Mouse (Mus musculus): ENCODE data around the gene Prkag2.

Gene Prkag2

GRCm38 (mm10) chr5:24999351-24999750 is 101.1 kb downstream of the Prkag2 start:
- DNase-seq (ENCODE audit: low spot score) = no peak

DNA sequence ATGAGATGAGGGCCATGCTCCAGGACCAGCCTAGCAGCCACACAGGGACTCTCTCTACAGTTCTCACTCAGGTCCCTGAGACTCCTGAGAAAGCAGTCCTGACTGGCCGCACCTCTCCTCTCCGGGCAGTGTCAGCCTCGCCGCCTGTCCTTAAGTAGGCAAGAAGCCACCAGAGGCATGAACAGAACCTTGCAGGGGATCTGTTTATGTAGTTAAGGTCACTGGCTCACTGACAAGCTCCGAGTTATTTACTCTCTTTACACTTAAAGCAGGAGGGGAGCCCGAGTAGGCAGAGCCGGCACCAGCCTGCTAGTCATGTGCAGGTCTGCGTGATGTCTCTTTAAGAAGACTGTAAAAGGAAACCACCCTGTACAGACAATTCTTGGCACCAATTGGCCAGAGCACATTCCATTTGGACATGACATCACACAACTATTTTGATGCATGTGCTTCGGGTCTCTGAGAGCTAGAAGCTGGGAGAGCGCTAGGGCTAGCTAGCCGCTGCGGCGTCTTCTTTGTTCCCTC is 104.8 kb downstream of the Prkag2 start:
- no peak for DNase-seq (ENCODE audit: low spot score)

DNA sequence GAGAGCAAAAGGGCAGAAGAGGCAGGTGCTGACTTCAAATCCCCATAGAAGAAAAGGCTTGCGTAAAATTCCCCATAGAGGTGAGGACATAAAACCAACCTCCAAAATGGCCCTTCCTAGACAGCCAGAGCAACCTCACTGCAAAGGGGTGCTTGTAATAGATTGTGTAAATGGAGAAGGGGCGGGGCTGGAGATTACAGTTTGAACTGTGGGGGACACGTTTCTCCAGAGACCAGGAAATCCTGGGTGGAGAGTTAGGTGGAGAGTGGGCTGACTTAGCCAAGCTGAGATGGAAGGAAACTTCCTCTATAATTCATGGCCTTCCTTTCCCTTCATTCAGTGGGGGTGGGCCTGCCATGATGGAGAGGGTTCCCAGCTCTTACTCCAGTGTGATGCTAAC is 107.3 kb downstream of the Prkag2 start:
- DNase-seq (ENCODE audit: low spot score) = no peak

GRCm38 (mm10) chr5:24991575-24991974 is 108.9 kb downstream of the Prkag2 start:
- DNase-seq (ENCODE audit: low spot score) = no peak

DNA sequence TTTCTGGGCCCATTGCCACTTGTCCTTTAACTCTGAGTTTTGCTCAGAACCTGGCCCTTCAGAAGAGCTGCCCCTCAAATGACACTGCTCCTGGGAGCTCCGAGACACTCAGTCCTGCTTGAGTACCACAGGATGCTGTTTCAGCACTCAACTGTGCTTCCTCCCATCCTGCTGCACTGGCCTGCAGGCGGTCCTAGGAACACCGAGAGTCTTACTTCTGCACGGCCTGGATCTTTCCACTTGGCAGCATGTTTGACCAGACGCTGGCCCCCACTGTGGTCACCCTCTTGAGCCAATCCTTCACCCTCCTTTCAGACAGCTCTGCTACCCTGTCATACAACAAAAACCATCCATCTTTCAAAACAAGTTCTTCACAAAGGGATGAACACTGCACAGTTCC is 110.0 kb downstream of the Prkag2 start:
- DNase-seq (ENCODE audit: low spot score) = no peak

- no peak for DNase-seq (ENCODE audit: low spot score)
These were observed 110.8 kb downstream of the Prkag2 start for GRCm38 (mm10) chr5:24989683-24990082.

DNA sequence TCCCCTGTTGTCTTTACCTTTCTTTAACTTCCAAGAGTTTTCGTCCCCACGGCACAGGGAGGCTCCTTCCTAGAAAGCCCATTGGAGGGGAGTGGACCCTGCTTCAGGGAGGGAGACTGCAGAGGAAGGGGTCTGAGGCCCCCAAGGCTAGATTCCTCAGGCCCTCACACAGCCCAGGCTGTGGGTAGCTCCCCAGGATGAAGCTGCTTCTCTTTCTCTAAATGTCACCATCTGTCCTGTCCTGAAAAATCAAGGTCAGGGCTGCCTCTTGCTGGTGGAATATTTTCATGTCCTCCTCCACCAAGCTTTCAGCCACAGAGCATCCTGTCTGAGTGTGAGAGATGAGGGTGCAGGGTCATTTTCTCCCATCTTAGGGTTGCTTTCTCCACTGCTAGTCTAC is 113.5 kb downstream of the Prkag2 start:
- DNase-seq (ENCODE audit: low spot score) = no peak

DNA sequence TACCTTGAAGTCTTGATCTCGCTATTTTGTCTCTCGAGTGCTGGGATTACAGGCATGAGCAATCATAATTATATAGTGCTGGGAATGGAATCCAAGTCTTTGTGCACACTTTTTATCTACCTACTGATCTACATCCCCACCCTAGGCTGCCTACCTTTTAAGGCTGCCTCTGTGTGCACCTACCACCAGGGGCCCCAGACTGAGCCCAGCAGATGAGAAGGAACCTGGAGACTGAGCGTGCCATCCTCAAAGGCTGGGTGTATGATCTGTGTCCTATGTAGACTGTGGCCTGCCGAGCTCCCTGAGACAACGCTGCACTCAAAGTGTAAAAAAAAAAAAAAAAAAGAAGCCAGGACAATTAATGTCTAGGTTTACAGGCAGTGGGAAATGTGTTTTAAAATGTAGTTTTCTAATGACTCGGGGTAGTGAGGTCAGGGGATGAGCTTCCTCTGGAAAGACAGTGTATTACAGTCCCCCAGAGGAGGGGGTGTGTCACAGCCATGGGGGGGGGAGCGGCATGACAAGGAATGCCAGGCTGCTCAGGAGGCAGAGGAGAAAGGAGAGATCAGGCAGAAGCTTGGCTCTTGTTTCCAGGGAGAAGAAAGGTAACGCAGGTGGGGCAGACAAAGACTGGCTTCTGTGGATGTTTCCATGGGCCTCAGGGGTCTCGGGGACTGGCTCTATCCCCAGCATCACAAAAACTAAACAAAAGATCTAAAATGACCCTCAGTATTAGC is 114.1 kb downstream of the Prkag2 start:
- DNase-seq (ENCODE audit: low spot score) = no peak

- no peak for DNase-seq (ENCODE audit: low spot score)
These were observed 114.8 kb downstream of the Prkag2 start for GRCm38 (mm10) chr5:24985434-24986176.

DNA sequence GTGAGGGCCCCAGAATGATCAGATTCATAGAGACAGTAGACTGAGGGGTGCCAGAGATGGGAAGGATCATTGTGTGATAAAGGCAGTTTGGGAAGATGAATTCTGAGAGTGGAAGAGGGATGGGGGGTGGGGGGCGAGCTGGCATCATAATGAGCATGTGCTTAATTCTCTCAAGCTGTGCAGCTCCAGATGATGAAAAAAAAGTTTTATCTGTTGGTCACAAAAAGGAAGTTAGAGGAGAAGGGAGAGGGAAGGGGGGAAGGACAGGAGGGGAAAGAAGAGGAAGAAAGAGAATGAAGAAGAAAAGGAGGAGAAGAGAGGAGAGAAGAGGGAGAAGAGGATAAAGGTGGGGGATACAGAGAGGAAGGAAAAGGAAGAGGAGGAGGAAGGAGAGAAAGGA is 116.3 kb downstream of the Prkag2 start:
- DNase-seq (ENCODE audit: low spot score) = no peak

GRCm38 (mm10) chr5:24983539-24983938 is 116.9 kb downstream of the Prkag2 start:
- peak; percentile 81 for DNase-seq (ENCODE audit: low spot score)

DNA sequence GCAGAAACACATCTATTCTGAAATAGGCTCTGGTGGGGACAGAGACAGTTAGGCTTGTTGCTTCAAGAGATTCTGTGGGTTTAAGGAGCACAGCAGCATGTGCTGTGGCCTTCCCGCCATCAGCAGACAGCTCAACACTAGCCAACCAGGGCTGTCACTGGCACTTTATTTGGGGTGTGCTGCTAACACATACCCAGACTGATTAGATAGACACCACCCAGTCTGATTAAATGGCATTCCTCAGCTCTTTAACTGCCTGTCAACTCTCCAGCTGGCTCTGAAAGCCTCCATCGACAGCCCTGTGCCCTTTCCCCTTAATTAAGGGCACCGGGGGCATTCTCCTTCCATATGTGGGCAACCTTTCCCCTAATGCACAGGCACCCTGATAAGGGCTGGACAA is 118.2 kb downstream of the Prkag2 start:
- no peak for DNase-seq (ENCODE audit: low spot score)

DNA sequence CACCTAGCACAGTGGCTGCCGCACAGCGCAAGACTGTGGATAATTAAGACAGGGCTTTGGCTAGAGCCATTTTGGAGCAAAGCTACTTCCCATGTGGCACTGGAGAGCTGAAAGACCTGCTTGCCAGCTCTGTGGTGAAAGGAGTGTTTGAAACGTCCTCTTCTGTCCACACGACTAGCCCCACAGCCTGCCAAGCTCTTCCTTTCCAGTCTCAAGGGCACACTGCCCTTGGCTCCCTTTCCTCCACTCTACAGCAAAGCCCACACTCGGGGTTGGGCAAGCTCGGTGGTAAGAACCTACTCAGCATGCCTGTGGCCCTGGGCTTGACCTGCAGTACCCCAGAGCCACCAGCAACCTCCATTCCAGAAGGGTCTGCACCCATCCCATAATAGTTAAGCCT is 118.7 kb downstream of the Prkag2 start:
- DNase-seq (ENCODE audit: low spot score) = no peak

GRCm38 (mm10) chr5:24979968-24980345 is 120.5 kb downstream of the Prkag2 start:
- no peak for DNase-seq (ENCODE audit: low spot score)

GRCm38 (mm10) chr5:24979312-24979967 is 121.0 kb downstream of the Prkag2 start:
- DNase-seq (ENCODE audit: low spot score) = no peak

DNA sequence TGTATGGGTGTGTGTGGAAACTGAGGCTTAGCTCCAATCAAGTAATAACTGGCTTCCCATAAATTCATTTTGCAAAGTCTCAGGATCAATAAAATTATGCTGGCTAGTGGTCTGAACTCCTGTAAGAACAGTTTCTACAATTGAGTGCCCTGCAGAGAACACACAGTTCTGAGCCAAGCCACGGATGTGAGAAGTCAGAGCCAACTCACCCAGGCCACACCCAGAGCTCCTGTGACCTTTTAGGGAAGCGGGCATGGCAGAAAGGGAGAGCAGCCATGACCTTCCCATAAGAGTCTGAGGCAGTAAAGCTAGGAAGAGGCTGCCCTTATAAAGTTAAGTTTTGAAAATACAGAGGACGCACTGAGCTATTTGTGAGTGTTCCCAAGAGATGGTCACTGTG is 123.5 kb downstream of the Prkag2 start:
- DNase-seq (ENCODE audit: low spot score) = no peak

DNA sequence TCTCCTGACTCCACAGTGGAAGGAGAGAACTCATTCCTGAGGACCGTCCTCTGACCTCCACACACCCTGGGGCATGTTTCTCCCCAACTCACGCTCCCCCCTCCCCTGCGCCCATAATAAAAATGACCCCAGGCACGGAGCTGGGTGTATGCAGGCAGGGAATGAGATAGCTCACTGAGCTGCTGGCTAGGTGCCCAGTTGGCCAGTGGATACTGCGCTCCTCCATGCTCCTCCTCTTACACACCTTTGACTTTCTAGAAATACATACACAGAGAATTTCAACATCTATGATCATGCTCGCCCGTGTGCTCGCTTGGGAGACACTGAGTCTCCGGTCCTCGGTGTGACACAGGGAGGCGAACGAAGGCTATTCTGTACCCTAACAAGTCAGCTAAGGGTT is 124.2 kb downstream of the Prkag2 start:
- no peak for DNase-seq (ENCODE audit: low spot score)

- DNase-seq (ENCODE audit: low spot score) = no peak
These were observed 125.3 kb downstream of the Prkag2 start for GRCm38 (mm10) chr5:24975100-24975499.

DNA sequence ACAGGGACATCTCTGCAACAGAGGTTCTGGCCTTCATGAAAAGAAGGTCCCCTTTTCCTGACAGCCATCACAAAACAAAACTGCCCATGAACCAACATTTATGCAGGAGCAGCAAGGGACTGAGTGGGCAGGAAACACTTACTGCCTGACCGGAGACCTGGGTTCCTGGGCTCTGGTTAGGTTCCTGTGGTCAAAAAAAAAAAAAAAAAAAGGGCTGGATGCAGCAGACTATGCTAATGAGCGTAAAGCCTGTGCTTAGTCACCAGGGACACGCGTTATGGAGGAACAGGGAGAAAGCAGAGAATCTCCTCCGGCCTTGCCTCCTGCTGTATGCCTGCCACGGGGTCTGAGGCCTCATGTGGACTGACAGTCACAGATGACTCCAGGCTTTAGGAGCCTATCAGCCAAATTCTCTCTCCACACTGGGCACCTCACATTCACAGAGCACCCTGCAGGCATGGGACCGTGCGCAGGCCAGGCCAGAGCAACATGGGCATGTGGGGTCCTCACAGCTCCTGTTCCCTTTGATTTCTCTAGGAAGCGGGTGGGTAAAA is 126.7 kb downstream of the Prkag2 start:
- no peak for DNase-seq (ENCODE audit: low spot score)

DNA sequence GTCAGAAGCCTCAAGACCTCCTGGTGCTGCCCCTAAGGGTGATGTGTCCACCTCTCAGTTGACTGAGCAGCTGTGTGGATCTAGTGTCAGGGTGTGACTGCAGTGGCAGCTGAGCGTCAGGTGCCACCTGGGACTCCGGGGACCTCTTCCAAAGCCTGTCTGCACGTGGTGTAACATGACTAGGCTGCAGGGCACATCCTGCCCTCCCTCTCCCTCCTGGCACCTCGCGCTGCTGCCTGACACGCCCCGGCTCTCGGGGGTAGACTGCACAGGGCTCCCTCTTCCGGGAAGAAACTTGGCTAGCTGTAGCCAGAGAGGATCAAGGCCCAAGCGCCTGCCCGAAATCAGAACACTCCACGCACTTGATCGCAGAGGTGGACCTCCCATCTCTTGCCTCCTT is 127.2 kb downstream of the Prkag2 start:
- DNase-seq (ENCODE audit: low spot score) = no peak

DNA sequence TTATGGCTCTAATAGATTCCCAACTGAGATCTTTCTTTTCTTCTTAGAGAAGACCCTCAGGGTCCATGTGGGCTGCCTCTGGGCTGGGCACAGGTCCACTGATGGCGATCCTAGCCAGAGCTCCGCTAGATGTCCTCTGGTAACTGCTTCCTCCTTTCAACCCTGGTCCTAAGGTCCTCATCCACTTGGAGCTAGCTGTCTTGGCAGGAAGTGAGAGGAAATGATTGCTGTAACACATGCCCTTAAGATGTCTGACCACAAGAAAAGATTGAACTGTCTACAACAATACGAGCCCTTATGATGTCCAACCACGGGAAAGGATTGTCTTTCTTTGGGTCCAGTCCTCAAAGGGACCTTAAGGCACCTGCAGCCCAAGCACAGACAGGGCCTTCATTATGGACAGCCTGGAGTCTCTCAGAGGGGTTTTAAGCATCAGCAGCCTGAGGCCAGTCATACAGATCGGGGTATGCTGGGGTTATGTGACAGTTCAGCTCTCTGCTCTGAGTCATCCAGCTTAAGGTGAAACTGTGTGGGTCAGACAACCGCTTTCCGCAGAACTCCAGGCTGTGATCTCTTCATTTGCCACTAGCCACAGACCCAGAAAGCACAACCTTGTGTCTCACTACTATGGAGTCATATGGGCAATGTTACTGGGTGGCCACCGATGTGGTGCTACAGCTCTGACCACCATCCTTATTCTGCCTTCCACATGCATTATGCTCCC is 129.7 kb downstream of the Prkag2 start:
- no peak for DNase-seq (ENCODE audit: low spot score)
